Mouse (Mus musculus): ENCODE results near the gene Idua.

The Idua gene

GRCm38 (mm10) chr5:108679909-108680308 lies 19.8 kb downstream of the Idua start:
- no peak for DNase-seq (ENCODE audit: extremely low spot score, low read depth, low spot score)

- no peak for DNase-seq (ENCODE audit: extremely low spot score, low read depth, low spot score)
Measured at GRCm38 (mm10) chr5:108680871-108681270, 20.7 kb downstream of the Idua start.

- DNase-seq (ENCODE audit: extremely low spot score, low read depth, low spot score), result no peak
Measured at GRCm38 (mm10) chr5:108689091-108689490, 29.0 kb downstream of the Idua start.

- DNase-seq (ENCODE audit: extremely low spot score, low read depth, low spot score), result no peak
Measured at GRCm38 (mm10) chr5:108691152-108691551, 31.0 kb downstream of the Idua start.

GRCm38 (mm10) chr5:108692271-108692670 lies 32.1 kb downstream of the Idua start, which contains the start of gene Fgfrl1:
TSS of gene Fgfrl1 (plus strand) at chr5:108692382.
- DNase-seq (ENCODE audit: extremely low spot score, low read depth, low spot score), result no peak

- DNase-seq (ENCODE audit: extremely low spot score, low read depth, low spot score), result no peak
Measured at GRCm38 (mm10) chr5:108693872-108694288, 33.7 kb downstream of the Idua start.

GRCm38 (mm10) chr5:108694352-108695261 lies 34.5 kb downstream of the Idua start:
- DNase-seq (ENCODE audit: extremely low spot score, low read depth, low spot score), result no peak

- no peak for DNase-seq (ENCODE audit: extremely low spot score, low read depth, low spot score)
Measured at GRCm38 (mm10) chr5:108695861-108696260, 35.7 kb downstream of the Idua start.

- no peak for DNase-seq (ENCODE audit: extremely low spot score, low read depth, low spot score)
Measured at GRCm38 (mm10) chr5:108696542-108696941, 36.4 kb downstream of the Idua start.

- no peak for DNase-seq (ENCODE audit: extremely low spot score, low read depth, low spot score)
Measured at GRCm38 (mm10) chr5:108697341-108697753, 37.2 kb downstream of the Idua start.

- no peak for DNase-seq (ENCODE audit: extremely low spot score, low read depth, low spot score)
Measured at GRCm38 (mm10) chr5:108700346-108700745, 40.2 kb downstream of the Idua start.

GRCm38 (mm10) chr5:108701341-108702021 lies 41.4 kb downstream of the Idua start:
- DNase-seq (ENCODE audit: extremely low spot score, low read depth, low spot score), result no peak

- no peak for DNase-seq (ENCODE audit: extremely low spot score, low read depth, low spot score)
Measured at GRCm38 (mm10) chr5:108703754-108704626, 43.9 kb downstream of the Idua start.

- DNase-seq (ENCODE audit: extremely low spot score, low read depth, low spot score), result no peak
Measured at GRCm38 (mm10) chr5:108707758-108708157, 47.6 kb downstream of the Idua start.

GRCm38 (mm10) chr5:108708419-108708818 lies 48.3 kb downstream of the Idua start:
- no peak for DNase-seq (ENCODE audit: extremely low spot score, low read depth, low spot score)

GRCm38 (mm10) chr5:108708981-108709731 lies 49.0 kb downstream of the Idua start:
- DNase-seq (ENCODE audit: extremely low spot score, low read depth, low spot score), result no peak

- DNase-seq (ENCODE audit: extremely low spot score, low read depth, low spot score), result no peak
Measured at GRCm38 (mm10) chr5:108711968-108712367, 51.8 kb downstream of the Idua start.

- DNase-seq (ENCODE audit: extremely low spot score, low read depth, low spot score), result no peak
Measured at GRCm38 (mm10) chr5:108713096-108713495, 53.0 kb downstream of the Idua start.

GRCm38 (mm10) chr5:108713691-108714090 lies 53.6 kb downstream of the Idua start:
- no peak for DNase-seq (ENCODE audit: extremely low spot score, low read depth, low spot score)

GRCm38 (mm10) chr5:108714149-108714548 lies 54.0 kb downstream of the Idua start:
- no peak for DNase-seq (ENCODE audit: extremely low spot score, low read depth, low spot score)

All from hindlimb bud, embryonic 11.5 days (tissue).